ENCODE assay signal across 8 mouse cellular contexts in the genomic region with DNA sequence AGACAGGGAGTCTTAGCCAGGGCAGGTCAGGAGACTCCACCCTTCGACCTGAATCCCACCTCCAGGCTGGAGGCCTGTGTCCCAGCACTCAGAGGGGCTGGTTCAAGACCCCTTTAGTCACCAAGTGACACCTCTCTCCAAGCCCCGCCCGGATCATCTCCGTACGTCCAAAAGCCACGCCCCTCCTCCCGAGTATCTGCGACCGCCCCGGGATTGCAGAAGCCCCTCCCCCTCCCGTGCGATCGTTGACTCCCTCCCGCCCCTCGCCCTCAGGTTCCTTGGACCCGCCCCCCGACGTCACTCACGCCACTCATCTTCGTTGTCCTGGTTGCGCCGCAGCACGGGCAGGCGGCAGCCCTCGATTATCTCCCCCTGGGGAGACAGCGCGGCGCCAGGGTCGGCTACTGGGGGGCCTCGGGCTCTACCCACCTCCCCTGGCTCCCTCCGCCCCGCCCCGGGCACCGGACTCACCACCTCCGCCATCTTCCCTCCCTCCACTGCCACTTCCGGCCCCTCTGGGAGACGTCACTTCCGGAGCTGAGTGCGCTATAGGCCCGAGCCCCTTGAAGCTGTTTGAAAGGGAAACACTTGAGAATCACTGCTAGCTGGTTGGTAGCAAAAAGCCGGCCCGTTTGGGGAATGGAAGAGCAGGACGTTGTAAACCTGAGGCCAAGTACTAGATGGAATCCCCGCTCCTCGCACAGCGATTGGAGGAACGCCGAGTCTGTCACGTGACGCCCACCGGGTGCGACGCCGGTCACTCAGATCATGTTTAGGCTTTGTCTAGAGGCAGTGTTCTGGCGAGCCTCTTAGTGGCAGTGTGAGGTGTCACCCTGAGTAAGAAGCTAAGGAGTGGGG. TPM values are rescaled to one million over a fixed set of nuclear protein-coding genes. Genes with fewer than 3 reads are reported as not detected.
DNase-seq lines count a peak whose midpoint lies in the region; ATAC-seq and TF ChIP-seq lines count a peak whose summit lies in the region.

A gene (minus strand): TSS at position 691 of the 858 bp plus-strand sequence.

- H3K9me3 ChIP-seq in erythroblast, embryonic 14.5 days (ENCODE audit: control insufficient read depth, low read length): no peaks in the 10 kb centered on the region
- no peaks in the 10 kb centered on the region for H3K9me3 ChIP-seq in heart, embryonic 12.5 days (replicated peaks)
- H3K9me3 ChIP-seq in kidney, postnatal 0 days (replicated peaks; ENCODE audit: low read length): no peaks in the 10 kb centered on the region
- H3K9me3 ChIP-seq in liver, embryonic 11.5 days (ENCODE audit: control insufficient read depth, low read length): no peaks in the 10 kb centered on the region
- H3K9me3 ChIP-seq in stomach, embryonic 14.5 days (ENCODE audit: control insufficient read depth, low read depth, low read length): no peaks in the 10 kb centered on the region

- under 1% methylated on average over 53 of the region's 55 CpGs for WGBS in heart, embryonic 12.5 days
- under 1% methylated on average over 53 of the region's 55 CpGs for WGBS in kidney, postnatal 0 days
- under 1% methylated on average over 54 of the region's 55 CpGs for WGBS in liver, embryonic 11.5 days
- under 1% methylated on average over 54 of the region's 55 CpGs for WGBS in stomach, embryonic 14.5 days

- peaks cover 38% of the 10 kb centered on the region for H3K36me3 ChIP-seq in C2C12 (ENCODE audit: control insufficient read depth, insufficient read depth)
- peaks cover 45% of the 10 kb centered on the region for H3K36me3 ChIP-seq in erythroblast, embryonic 14.5 days (ENCODE audit: control insufficient read depth)
- peaks cover 41% of the 10 kb centered on the region for H3K36me3 ChIP-seq in heart, embryonic 12.5 days
- peaks cover 36% of the 10 kb centered on the region for H3K36me3 ChIP-seq in kidney, postnatal 0 days (ENCODE audit: insufficient read depth, low read length)
- peaks cover 29% of the 10 kb centered on the region for H3K36me3 ChIP-seq in liver, embryonic 11.5 days (ENCODE audit: control insufficient read depth, insufficient read depth, low read length)
- peaks cover 41% of the 10 kb centered on the region for H3K36me3 ChIP-seq in stomach, embryonic 14.5 days (ENCODE audit: control insufficient read depth, insufficient read depth, low read length)

- peak within 1 kb of the TSS; percentile 89 for H3ac ChIP-seq in C2C12 (ENCODE audit: control insufficient read depth, insufficient read length, low read depth)

- H3K79me3 ChIP-seq in C2C12 (ENCODE audit: low read depth): peaks cover 3% of the 10 kb centered on the region

- TF ChIP-seq POLR2A in brain, embryonic 14.5 days (IDR thresholded peaks at IDR 0.05; ENCODE audit: borderline replicate concordance, extremely low read depth, insufficient read depth, insufficient read length, poor library complexity, severe bottlenecking): peak; percentile 78; the same call in 1 of the 2 replicates

- H3K27ac ChIP-seq in heart, embryonic 12.5 days (ENCODE audit: poor library complexity, severe bottlenecking): peak within 1 kb of the TSS; percentile 94
- peak within 1 kb of the TSS; percentile 99 for H3K27ac ChIP-seq in kidney, postnatal 0 days
- peak within 1 kb of the TSS; percentile 92 for H3K27ac ChIP-seq in liver, embryonic 11.5 days (ENCODE audit: low read depth, low read length)
- peak within 1 kb of the TSS; percentile 97 for H3K27ac ChIP-seq in stomach, embryonic 14.5 days (ENCODE audit: low read length)

- no peaks in the 10 kb centered on the region for H3K27me3 ChIP-seq in C2C12 (ENCODE audit: control insufficient read depth, insufficient read depth, insufficient read length)
- H3K27me3 ChIP-seq in erythroblast, embryonic 14.5 days (ENCODE audit: control insufficient read depth): no peaks in the 10 kb centered on the region
- H3K27me3 ChIP-seq in heart, embryonic 12.5 days (replicated peaks): no peaks in the 10 kb centered on the region
- no peaks in the 10 kb centered on the region for H3K27me3 ChIP-seq in kidney, postnatal 0 days (ENCODE audit: insufficient read depth, low read length)
- no peaks in the 10 kb centered on the region for H3K27me3 ChIP-seq in liver, embryonic 11.5 days (replicated peaks; ENCODE audit: control insufficient read depth, insufficient read depth, low read length)
- H3K27me3 ChIP-seq in stomach, embryonic 14.5 days (ENCODE audit: control insufficient read depth, insufficient read depth, low read length): no peaks in the 10 kb centered on the region

- peak within 1 kb of the TSS; percentile 75 for H3K9ac ChIP-seq in heart, embryonic 12.5 days
- H3K9ac ChIP-seq in kidney, postnatal 0 days (ENCODE audit: low read depth, low read length): peak within 1 kb of the TSS; percentile 88
- peak within 1 kb of the TSS; percentile 74 for H3K9ac ChIP-seq in liver, embryonic 11.5 days (ENCODE audit: low read depth, low read length)
- peak within 1 kb of the TSS; percentile 71 for H3K9ac ChIP-seq in stomach, embryonic 14.5 days (replicated peaks; ENCODE audit: low read depth, low read length)

- peak; percentile 92 for ATAC-seq in heart, embryonic 12.5 days (ENCODE audit: insufficient number of reproducible peaks, low FRiP score)
- peak; percentile 88 for ATAC-seq in kidney, postnatal 0 days (replicated peaks; ENCODE audit: low FRiP score, low read depth)
- peak; percentile 87 for ATAC-seq in liver, embryonic 11.5 days (replicated peaks; ENCODE audit: low FRiP score)
- ATAC-seq in stomach, embryonic 14.5 days (ENCODE audit: insufficient number of reproducible peaks, insufficient read depth, low FRiP score, low read depth): peak; percentile 91

- H3K4me1 ChIP-seq in erythroblast, embryonic 14.5 days (ENCODE audit: control insufficient read depth): peaks cover 64% of the 10 kb centered on the region
- peaks cover 17% of the 10 kb centered on the region for H3K4me1 ChIP-seq in heart, embryonic 12.5 days (replicated peaks)
- peaks cover 7% of the 10 kb centered on the region; the same call in 1 of the 2 replicates for H3K4me1 ChIP-seq in kidney, postnatal 0 days (replicated peaks; ENCODE audit: insufficient read depth, low read length)
- H3K4me1 ChIP-seq in liver, embryonic 11.5 days (replicated peaks; ENCODE audit: control insufficient read depth, insufficient read depth, low read length): peaks cover 36% of the 10 kb centered on the region
- H3K4me1 ChIP-seq in stomach, embryonic 14.5 days (ENCODE audit: control insufficient read depth, insufficient read depth, low read length): peaks cover 10% of the 10 kb centered on the region

- DNase-seq in brain, embryonic 14.5 days (ENCODE audit: low read depth): peak; percentile 96
- peak; percentile 97 for DNase-seq in kidney, postnatal 0 days (ENCODE audit: low spot score)
- DNase-seq in liver, embryonic 11.5 days (ENCODE audit: low spot score): peak; percentile 96
- peak; percentile 95 for DNase-seq in naive thymus-derived CD4-positive, alpha-beta T cell, adult 2 months (ENCODE audit: low read depth)

- TF ChIP-seq CTCF in C2C12 (IDR thresholded peaks at IDR 0.05; ENCODE audit: control insufficient read depth, insufficient read depth, insufficient read length): no peak
- no peak for TF ChIP-seq CTCF in brain, embryonic 14.5 days (IDR thresholded peaks at IDR 0.05; ENCODE audit: borderline replicate concordance, extremely low read depth, insufficient read depth, insufficient read length)
- peak; percentile 35; the same call in 1 of the 2 replicates for TF ChIP-seq CTCF in kidney, postnatal 0 days (IDR thresholded peaks at IDR 0.05; ENCODE audit: low read depth)

- H3K4me2 ChIP-seq in heart, embryonic 12.5 days: peak within 1 kb of the TSS; percentile 75
- peak within 1 kb of the TSS; percentile 72 for H3K4me2 ChIP-seq in kidney, postnatal 0 days (ENCODE audit: low read length)
- H3K4me2 ChIP-seq in liver, embryonic 11.5 days: peak within 1 kb of the TSS; percentile 81
- H3K4me2 ChIP-seq in stomach, embryonic 14.5 days (replicated peaks; ENCODE audit: low read depth, low read length): peak within 1 kb of the TSS; percentile 70

- H3K79me2 ChIP-seq in C2C12 (ENCODE audit: control insufficient read depth, insufficient read depth): peaks cover 21% of the 10 kb centered on the region

- H3K4me3 ChIP-seq in C2C12 (ENCODE audit: insufficient read depth, poor library complexity, severe bottlenecking): peak within 1 kb of the TSS; percentile 46
- peak within 1 kb of the TSS; percentile 93 for H3K4me3 ChIP-seq in erythroblast, embryonic 14.5 days (replicated peaks)
- H3K4me3 ChIP-seq in heart, embryonic 12.5 days: peak within 1 kb of the TSS; percentile 69
- H3K4me3 ChIP-seq in kidney, postnatal 0 days (replicated peaks; ENCODE audit: low read depth, low read length): peak within 1 kb of the TSS; percentile 84
- peak within 1 kb of the TSS; percentile 72 for H3K4me3 ChIP-seq in liver, embryonic 11.5 days (ENCODE audit: low read depth, low read length)
- H3K4me3 ChIP-seq in stomach, embryonic 14.5 days (ENCODE audit: low read depth, low read length): peak within 1 kb of the TSS; percentile 61

TF ChIP-seq in C2C12, 6 proteins besides CTCF, POLR2A, EP300 and RAD21:
- TF ChIP-seq USF1 (IDR thresholded peaks at IDR 0.05; ENCODE audit: low read depth) (peak; percentile 98), MYOG (IDR thresholded peaks at IDR 0.05; ENCODE audit: control insufficient read depth, extremely low read depth, insufficient read length) (no peak)

RNA-seq across cellular contexts. Expression of the gene that starts here (rescaled TPM):
- polyA plus RNA-seq in C2C12 (2012; fragmentation: generic; extraction: Trizol): 48.4 TPM
- 163 and 181 TPM in 2 replicates for polyA plus RNA-seq in brain, embryonic 14.5 days (2012; rRNA removed)
- 6.0 and 7.0 TPM in 2 replicates for polyA plus RNA-seq in erythroblast, embryonic 14.5 days (2012)
- polyA plus RNA-seq in heart, embryonic 12.5 days (2016; fragmentation: Nextera tagmentation; extraction: Ambion mirVana): 31.5 and 36.1 TPM in 2 replicates
- polyA plus RNA-seq in kidney, postnatal 0 days (2015; fragmentation: Nextera tagmentation; extraction: Ambion mirVana): 54.0 and 56.5 TPM in 2 replicates
- 24.0 and 28.0 TPM in 2 replicates for polyA plus RNA-seq in liver, embryonic 11.5 days (2014; fragmentation: Nextera tagmentation; extraction: Ambion mirVana)
- 30.5 and 37.0 TPM in 2 replicates for polyA plus RNA-seq in stomach, embryonic 14.5 days (2014; fragmentation: Nextera tagmentation; extraction: Ambion mirVana)

Comparison
In these comparisons a context has a peak if more than half of its experiments do, and no peak if none do; other contexts are left out.
1. Peak in every context shown above with its lines: DNase-seq, ATAC-seq, H3K4me3 ChIP-seq and H3K27ac ChIP-seq.